Mouse (Mus musculus): ENCODE data around the gene Nphs2. TPM values are rescaled to one million over a fixed set of nuclear protein-coding genes. Genes with fewer than 3 reads are reported as not detected.

Nphs2 gene
- polyA plus RNA-seq, 1 experiment from 2014 or later: not detected

DNA sequence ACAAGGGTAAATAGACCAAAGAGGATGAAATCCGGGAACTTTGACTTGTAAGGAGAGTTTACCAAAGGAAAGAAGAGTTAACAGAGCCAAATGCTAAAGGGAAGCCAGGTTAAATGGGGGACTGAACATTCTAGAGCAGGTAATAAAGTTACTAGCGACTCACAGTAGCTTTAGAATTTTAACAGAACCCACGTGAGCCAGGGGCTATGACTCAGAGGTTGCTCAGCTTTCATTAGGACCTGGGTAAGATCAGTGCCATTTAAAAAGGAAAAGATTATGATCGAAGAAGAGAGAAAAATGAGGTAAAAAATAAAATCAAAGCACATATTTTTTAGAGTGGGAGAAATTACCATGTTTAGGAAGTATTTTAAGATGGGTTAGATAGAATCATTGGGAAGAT, 30.3 kb downstream of the Nphs2 start:
- H3K4me2 ChIP-seq (ENCODE audit: low read depth, low read length): no peak overlapping the region
- WGBS: 67% methylated on average over 4 of the region's 4 CpGs
- no peak for ATAC-seq (replicated peaks; ENCODE audit: extremely low read depth, insufficient read depth, low FRiP score)
- H3K9me3 ChIP-seq (replicated peaks; ENCODE audit: control insufficient read depth, low read length): peaks cover 2% of the 10 kb centered on the region; the same call in 1 of the 2 replicates
- no peaks in the 10 kb centered on the region for H3K4me1 ChIP-seq (ENCODE audit: control insufficient read depth, insufficient read depth, low read length)
- H3K27ac ChIP-seq (ENCODE audit: low read length): no peak overlapping the region
- H3K36me3 ChIP-seq (ENCODE audit: control insufficient read depth, insufficient read depth): no peaks in the 10 kb centered on the region
- H3K9ac ChIP-seq (ENCODE audit: low read length): no peak overlapping the region
- no peak overlapping the region for H3K4me3 ChIP-seq (ENCODE audit: low read length)
- no peaks in the 10 kb centered on the region for H3K27me3 ChIP-seq (ENCODE audit: control insufficient read depth, insufficient read depth, low read length)

DNA sequence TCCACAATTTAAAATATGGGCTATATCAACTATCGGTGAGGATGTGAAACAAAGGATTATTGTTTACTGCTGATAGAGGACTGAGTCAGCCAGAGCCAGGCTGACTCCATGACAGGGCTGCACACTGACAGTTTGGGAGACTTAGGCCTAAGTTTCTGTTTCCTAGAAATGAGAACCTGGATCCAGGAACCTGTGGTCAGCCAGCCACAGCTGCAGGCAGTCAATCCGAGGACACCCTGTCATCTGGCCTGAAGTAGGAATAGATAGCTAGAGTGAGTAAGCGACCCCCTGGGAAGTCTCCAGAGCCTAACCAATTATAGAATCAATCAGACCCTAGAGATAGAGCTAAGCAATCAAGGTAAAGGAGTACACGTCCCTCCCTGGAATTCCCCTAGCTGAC, 33.9 kb downstream of the Nphs2 start:
- no peaks in the 10 kb centered on the region for H3K27me3 ChIP-seq (ENCODE audit: control insufficient read depth, insufficient read depth, low read length)
- no peak overlapping the region for H3K27ac ChIP-seq (ENCODE audit: low read length)
- no peak for ATAC-seq (replicated peaks; ENCODE audit: extremely low read depth, insufficient read depth, low FRiP score)
- H3K4me2 ChIP-seq (ENCODE audit: low read depth, low read length): no peak overlapping the region
- 33% methylated on average over 4 of the region's 4 CpGs for WGBS
- no peak overlapping the region for H3K9ac ChIP-seq (ENCODE audit: low read length)
- H3K36me3 ChIP-seq (ENCODE audit: control insufficient read depth, insufficient read depth): no peaks in the 10 kb centered on the region
- no peaks in the 10 kb centered on the region for H3K9me3 ChIP-seq (replicated peaks; ENCODE audit: control insufficient read depth, low read length)
- H3K4me3 ChIP-seq (ENCODE audit: low read length): no peak overlapping the region
- no peaks in the 10 kb centered on the region for H3K4me1 ChIP-seq (ENCODE audit: control insufficient read depth, insufficient read depth, low read length)

DNA sequence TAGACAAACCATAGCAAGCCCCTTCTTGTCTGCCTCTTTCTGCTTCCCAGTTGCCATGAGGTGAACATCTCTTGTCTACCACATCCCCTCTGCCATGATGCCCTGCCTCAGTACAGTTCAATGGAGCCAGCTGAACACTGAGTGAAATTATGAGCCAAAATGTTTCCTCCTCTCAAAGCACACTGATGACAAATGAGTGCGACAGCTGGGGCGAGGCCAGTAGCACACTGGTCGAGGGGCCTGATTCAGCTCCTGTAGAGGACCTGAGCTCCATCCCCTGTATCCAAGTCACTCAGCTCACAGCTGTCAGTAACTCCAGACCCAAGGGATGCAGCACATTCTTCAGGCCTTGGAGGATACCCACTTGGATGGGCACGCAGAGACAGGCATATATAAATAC, 35.1 kb downstream of the Nphs2 start:
- Histone ChIP-seq H3K9ac (ENCODE audit: low read length) (no peak overlapping the region), H3K36me3 (ENCODE audit: control insufficient read depth, insufficient read depth) (no peaks in the 10 kb centered on the region), H3K4me1 (ENCODE audit: control insufficient read depth, insufficient read depth, low read length) (no peaks in the 10 kb centered on the region), H3K27me3 (ENCODE audit: control insufficient read depth, insufficient read depth, low read length) (no peaks in the 10 kb centered on the region), H3K9me3 (replicated peaks; ENCODE audit: control insufficient read depth, low read length) (no peaks in the 10 kb centered on the region), H3K4me2 (ENCODE audit: low read depth, low read length) (no peak overlapping the region), H3K4me3 (ENCODE audit: low read length) (no peak overlapping the region), H3K27ac (ENCODE audit: low read length) (no peak overlapping the region)
- WGBS: 89% methylated on average over 4 of the region's 4 CpGs
- ATAC-seq (replicated peaks; ENCODE audit: extremely low read depth, insufficient read depth, low FRiP score): no peak

DNA sequence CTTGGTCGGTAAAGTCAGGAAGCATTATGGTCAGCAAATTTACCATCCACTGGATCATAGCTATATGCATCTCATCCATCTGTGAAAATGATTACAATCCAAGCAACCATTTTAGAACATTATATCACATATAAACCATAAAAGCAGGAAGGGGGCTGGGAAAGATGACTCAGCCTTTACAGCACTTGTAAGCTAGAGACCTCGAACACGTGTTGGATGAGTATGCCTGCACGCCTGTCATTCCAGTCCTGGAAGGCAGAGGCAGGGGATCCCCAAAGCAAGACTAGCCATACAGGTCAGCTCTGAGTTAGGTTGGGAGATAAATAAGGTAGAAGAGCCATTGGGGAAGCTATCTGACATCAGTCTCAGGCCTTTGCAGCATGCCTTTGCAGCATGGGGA, 38.5 kb downstream of the Nphs2 start:
- Histone ChIP-seq H3K27me3 (ENCODE audit: control insufficient read depth, insufficient read depth, low read length) (no peaks in the 10 kb centered on the region), H3K4me3 (ENCODE audit: low read length) (no peak overlapping the region), H3K27ac (ENCODE audit: low read length) (no peak overlapping the region), H3K9me3 (replicated peaks; ENCODE audit: control insufficient read depth, low read length) (no peaks in the 10 kb centered on the region), H3K4me2 (ENCODE audit: low read depth, low read length) (no peak overlapping the region), H3K36me3 (ENCODE audit: control insufficient read depth, insufficient read depth) (no peaks in the 10 kb centered on the region), H3K9ac (ENCODE audit: low read length) (no peak overlapping the region), H3K4me1 (ENCODE audit: control insufficient read depth, insufficient read depth, low read length) (no peaks in the 10 kb centered on the region)
- ATAC-seq (replicated peaks; ENCODE audit: extremely low read depth, insufficient read depth, low FRiP score): no peak
- 57% methylated on average over 4 of the region's 4 CpGs for WGBS

DNA sequence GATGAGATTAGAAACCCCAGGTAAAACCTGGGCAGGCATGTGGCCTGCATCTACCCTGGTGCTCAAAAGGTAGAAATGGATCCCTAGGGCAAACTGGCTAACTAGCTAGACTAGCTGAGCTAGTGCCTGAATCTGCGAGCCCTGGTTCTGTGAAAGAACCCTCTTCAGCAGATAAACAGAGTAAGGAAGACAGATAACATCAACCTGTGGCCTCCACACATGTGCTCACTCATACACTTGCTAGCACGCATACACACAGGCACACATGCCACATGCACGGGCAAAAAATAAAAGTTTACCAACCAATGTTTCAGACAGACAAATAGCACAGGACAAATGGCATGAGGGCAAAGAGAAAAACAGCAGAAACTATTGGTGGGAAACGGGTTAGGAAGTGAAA, 39.9 kb downstream of the Nphs2 start:
- 74% methylated on average over 4 of the region's 4 CpGs for WGBS
- H3K9me3 ChIP-seq (replicated peaks; ENCODE audit: control insufficient read depth, low read length): peaks cover 5% of the 10 kb centered on the region; the same call in 1 of the 2 replicates
- H3K4me3 ChIP-seq (ENCODE audit: low read length): no peak overlapping the region
- ATAC-seq (replicated peaks; ENCODE audit: extremely low read depth, insufficient read depth, low FRiP score): no peak
- no peaks in the 10 kb centered on the region for H3K36me3 ChIP-seq (ENCODE audit: control insufficient read depth, insufficient read depth)
- H3K9ac ChIP-seq (ENCODE audit: low read length): no peak overlapping the region
- no peak overlapping the region for H3K4me2 ChIP-seq (ENCODE audit: low read depth, low read length)
- no peaks in the 10 kb centered on the region for H3K4me1 ChIP-seq (ENCODE audit: control insufficient read depth, insufficient read depth, low read length)
- no peak overlapping the region for H3K27ac ChIP-seq (ENCODE audit: low read length)
- H3K27me3 ChIP-seq (ENCODE audit: control insufficient read depth, insufficient read depth, low read length): no peaks in the 10 kb centered on the region

DNA sequence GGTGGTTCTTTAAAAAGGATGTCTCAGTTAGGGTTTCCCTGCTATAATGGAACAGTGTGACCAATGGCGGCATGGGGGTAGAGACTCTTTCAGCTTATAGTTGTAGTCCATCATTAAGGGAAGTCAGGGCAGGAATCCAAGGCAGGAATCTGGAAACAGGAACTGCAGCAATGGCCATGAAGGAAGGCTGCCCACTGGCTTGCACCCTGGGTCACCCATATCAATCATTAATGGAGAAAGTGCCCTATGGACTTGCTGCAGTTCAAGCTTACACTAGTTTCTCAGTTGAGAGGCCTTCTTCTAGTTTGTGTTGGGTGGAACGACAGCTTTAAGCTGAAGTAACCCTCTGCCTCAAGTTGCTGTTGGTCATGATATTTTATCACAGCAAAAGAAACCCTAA, 41.9 kb downstream of the Nphs2 start:
- H3K27ac ChIP-seq (ENCODE audit: low read length): no peak overlapping the region
- H3K9ac ChIP-seq (ENCODE audit: low read length): no peak overlapping the region
- 90% methylated on average over 2 of the region's 2 CpGs for WGBS
- no peaks in the 10 kb centered on the region for H3K27me3 ChIP-seq (ENCODE audit: control insufficient read depth, insufficient read depth, low read length)
- H3K4me3 ChIP-seq (ENCODE audit: low read length): no peak overlapping the region
- no peak overlapping the region for H3K4me2 ChIP-seq (ENCODE audit: low read depth, low read length)
- ATAC-seq (replicated peaks; ENCODE audit: extremely low read depth, insufficient read depth, low FRiP score): no peak
- peaks cover 5% of the 10 kb centered on the region; the same call in 1 of the 2 replicates for H3K9me3 ChIP-seq (replicated peaks; ENCODE audit: control insufficient read depth, low read length)
- H3K4me1 ChIP-seq (ENCODE audit: control insufficient read depth, insufficient read depth, low read length): no peaks in the 10 kb centered on the region
- H3K36me3 ChIP-seq (ENCODE audit: control insufficient read depth, insufficient read depth): no peaks in the 10 kb centered on the region

DNA sequence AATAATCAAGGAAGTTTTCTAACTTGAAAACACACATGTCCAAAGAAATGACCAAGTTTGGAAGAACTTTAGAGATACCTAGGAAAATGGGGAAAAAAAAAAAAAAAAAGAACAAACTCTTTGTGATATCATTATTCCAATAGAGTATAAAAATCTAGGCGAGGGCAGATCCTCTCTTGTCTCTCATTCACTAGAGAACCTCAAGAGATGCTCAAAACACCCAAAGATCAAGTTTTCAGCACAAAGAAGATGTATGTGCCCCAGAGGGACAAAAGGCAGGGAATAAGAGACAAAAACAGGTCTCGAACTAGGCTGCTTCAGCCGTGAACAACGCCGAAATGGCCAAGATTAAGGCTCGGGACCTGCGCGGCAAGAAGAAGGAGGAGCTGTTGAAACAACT, 55.2 kb downstream of the Nphs2 start, which contains the start of gene Gm2000:
Gene Gm2000, plus strand, starts transcription at position 301 of the 400 bp plus-strand sequence.
- ATAC-seq (replicated peaks; ENCODE audit: extremely low read depth, insufficient read depth, low FRiP score): no peak

More for the DNA sequence above, 55.2 kb downstream of the Nphs2 start, which contains the start of gene Gm2000:
- no peaks in the 10 kb centered on the region for H3K4me1 ChIP-seq (ENCODE audit: control insufficient read depth, insufficient read depth, low read length)
- no peak within 1 kb of the TSS for H3K4me3 ChIP-seq (ENCODE audit: low read length)
- H3K9me3 ChIP-seq (replicated peaks; ENCODE audit: control insufficient read depth, low read length): peaks cover 4% of the 10 kb centered on the region
- H3K27me3 ChIP-seq (ENCODE audit: control insufficient read depth, insufficient read depth, low read length): no peaks in the 10 kb centered on the region
- no peak within 1 kb of the TSS for H3K9ac ChIP-seq (ENCODE audit: low read length)
- H3K36me3 ChIP-seq (ENCODE audit: control insufficient read depth, insufficient read depth): no peaks in the 10 kb centered on the region
- no peak within 1 kb of the TSS for H3K4me2 ChIP-seq (ENCODE audit: low read depth, low read length)
- 90% methylated on average over 8 of the region's 8 CpGs for WGBS
- H3K27ac ChIP-seq (ENCODE audit: low read length): no peak within 1 kb of the TSS

Other genes starting within 250 kb of the Nphs2 start
- 1.4 and 1.6 TPM in 2 replicates for gene Fam163a, start 105.7 kb upstream of the Nphs2 start, polyA plus RNA-seq (2015; fragmentation: Nextera tagmentation; extraction: Ambion mirVana)
- 0.24 and 0.88 TPM in 2 replicates for gene Tdrd5, start 7.1 kb upstream of the Nphs2 start, polyA plus RNA-seq (2015; fragmentation: Nextera tagmentation; extraction: Ambion mirVana)
- gene Gm2000, start 55.3 kb downstream of the Nphs2 start, polyA plus RNA-seq (2015; fragmentation: Nextera tagmentation; extraction: Ambion mirVana): 469 and 612 TPM in 2 replicates
- gene Axdnd1, start 110.4 kb downstream of the Nphs2 start, polyA plus RNA-seq (2015; fragmentation: Nextera tagmentation; extraction: Ambion mirVana): 0.12 and 0.32 TPM in 2 replicates
- gene Soat1, start 163.6 kb downstream of the Nphs2 start, polyA plus RNA-seq (2015; fragmentation: Nextera tagmentation; extraction: Ambion mirVana): 25.0 and 27.5 TPM in 2 replicates
- gene Gm10031, start 213.3 kb downstream of the Nphs2 start, polyA plus RNA-seq (2015; fragmentation: Nextera tagmentation; extraction: Ambion mirVana): 0.25 and 1.1 TPM in 2 replicates
- gene Abl2, start 248.1 kb downstream of the Nphs2 start, polyA plus RNA-seq (2015; fragmentation: Nextera tagmentation; extraction: Ambion mirVana): 2.7 TPM in 2 replicates

Measured in heart, embryonic 16.5 days (tissue).